Mouse (Mus musculus): ENCODE measurements around the gene Xcl1.

The Xcl1 gene

DNA sequence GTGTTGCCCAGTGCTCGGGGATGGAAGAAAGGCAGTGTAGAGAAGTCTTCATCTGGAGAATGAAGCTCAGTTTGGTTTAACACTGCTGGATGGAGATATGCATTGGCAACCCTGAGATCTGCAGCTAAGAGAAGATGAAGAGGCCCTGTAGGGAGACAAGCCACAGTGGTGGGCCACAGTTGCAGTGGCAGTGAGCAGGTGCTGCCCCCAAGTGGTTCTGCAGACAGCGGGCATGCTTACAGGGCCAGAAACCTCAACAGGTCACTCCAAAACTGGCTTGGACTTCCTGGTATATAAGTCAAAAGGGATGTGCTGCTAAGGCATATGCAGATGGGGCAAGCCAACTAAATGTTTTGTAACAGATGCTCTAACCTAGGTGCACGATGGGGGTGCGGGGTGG, 30.3 kb downstream of the Xcl1 start:
- DNase-seq (ENCODE audit: low read depth, low spot score), result peak; percentile 27

GRCm38 (mm10) chr1:164900696-164901095, 34.6 kb downstream of the Xcl1 start:
- DNase-seq (ENCODE audit: low read depth, low spot score), result no peak

- no peak for DNase-seq (ENCODE audit: low read depth, low spot score)
These were observed 35.1 kb downstream of the Xcl1 start for GRCm38 (mm10) chr1:164900226-164900625.

DNA sequence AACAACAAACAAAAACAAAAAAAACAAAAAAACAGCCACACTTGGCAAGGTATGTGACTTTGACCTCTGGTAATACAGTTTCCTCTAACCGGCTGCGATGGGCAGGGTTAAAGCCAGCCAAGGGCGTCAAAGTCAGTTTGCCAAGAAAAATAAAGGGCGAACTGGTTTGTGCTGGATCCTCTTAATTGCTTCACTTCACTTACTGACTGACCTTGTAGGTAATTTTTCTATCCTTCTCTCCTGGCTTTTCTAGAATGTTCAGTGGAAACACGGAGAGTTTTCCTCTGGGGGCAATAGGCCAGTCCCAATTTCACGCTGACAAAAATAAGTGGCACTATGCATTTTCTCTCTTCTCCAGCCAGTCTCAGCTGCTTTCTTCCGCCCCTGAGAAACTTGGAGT, 35.8 kb downstream of the Xcl1 start:
- DNase-seq (ENCODE audit: low read depth, low spot score), result no peak

DNA sequence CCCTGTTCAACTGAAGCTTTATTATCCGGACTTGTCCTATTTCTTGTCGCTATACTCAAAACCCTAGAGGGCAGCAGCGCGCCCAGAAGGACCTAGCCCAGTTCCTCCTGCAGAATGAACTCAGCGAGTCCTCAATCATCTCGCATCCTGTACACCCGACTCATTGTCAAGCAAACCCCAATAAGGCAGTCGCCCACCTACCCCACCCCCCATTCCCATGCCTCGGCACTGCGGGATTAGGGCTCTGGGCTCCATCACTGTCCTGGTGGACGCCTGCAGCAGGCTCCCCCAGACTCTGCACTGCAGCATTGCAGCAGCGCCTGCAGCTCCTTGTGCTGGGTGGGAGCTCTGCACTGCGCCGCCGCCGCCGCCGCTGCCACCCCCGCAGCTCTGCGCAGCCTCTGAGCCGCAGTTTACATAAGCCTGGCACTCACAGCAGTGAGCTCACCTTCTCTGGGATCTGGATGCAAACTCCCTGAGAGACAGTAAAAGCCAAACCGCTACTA, 36.4 kb downstream of the Xcl1 start:
- DNase-seq (ENCODE audit: low read depth, low spot score), result peak; percentile 68

GRCm38 (mm10) chr1:164897163-164897817, 38.0 kb downstream of the Xcl1 start:
- no peak for DNase-seq (ENCODE audit: low read depth, low spot score)

DNA sequence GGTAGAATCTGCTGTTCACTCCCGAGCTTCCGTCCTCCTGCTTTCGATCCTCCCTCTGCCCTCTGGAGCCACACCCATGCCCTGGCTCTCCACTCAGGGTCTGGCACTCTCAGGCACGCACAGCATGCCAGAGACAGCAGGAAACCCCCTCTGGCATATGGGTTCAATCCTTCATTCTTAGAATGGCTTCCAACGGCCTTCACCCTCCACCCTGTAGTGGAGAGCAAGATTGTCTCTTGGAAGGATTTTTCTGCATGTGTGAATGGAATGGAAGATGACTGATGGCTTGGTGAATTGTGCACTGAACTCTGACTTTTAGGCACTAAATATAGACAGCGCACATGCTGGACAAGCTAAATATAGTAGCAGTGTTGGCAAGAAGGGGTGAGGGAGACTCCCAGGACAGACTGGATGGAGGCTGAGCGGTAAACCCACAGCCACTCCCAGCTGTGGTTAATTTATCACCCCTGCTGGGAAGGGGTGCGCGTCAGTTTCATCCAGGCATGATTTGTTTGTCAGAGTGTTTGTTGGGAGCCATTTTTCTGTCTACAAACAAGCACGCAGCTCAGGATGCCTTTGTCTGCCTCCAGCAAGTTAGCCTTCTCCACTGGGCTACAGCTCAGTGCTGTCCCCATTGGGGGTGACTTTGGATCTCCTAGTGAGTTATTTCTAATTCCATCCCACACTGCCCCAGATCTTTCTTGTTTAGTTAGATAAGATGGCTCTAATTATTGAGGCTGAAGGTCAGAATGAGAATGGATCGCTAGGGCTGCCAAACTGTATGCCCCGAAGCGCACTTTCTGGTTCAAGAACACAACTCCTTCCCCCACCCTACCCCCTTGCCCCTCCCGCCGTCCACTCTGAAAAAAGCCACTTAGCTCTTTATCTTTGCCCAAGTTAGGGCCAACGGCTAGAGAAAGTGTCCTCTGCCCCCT, 38.8 kb downstream of the Xcl1 start:
- DNase-seq (ENCODE audit: low read depth, low spot score), result no peak

DNA sequence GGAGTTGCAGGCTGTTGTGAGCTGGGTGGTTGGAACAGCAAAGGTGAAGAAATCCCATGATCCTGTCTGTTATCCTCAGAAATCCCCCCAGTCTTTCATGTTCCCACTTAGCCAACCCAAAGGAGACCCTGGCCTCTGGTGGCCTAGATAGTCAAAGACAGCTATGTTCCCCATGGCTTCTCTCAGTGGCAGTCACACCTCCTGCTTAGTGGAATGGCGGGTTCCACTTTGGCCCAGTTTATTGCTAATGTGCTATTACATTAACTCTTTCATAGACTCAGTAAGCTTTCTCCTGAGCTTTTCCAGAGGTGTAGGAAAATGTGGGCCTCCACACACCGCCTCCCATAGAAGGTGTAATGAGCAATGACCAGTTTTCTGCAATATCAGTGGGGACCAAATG, 39.5 kb downstream of the Xcl1 start:
- no peak for DNase-seq (ENCODE audit: low read depth, low spot score)

- no peak for DNase-seq (ENCODE audit: low read depth, low spot score)
These were observed 45.0 kb downstream of the Xcl1 start for GRCm38 (mm10) chr1:164890366-164890765.

DNA sequence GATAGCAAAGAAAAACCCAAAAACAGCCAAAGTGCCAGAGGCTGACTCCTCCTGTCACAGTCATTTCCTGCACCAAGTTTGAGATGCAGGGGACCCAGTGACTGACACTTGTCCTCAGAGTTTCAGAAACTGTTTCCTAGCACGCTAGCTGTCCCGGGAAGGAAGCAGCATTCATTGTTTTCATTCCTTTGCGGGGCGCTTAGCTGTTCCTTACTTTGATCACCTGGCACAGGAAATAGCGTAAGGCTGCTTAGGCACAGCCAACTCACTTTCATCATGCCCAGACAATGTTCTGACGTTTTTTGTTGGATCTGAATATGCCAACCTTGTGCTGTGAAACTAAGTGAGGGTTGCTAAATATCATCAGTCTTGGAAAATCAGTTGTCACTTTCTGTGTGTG, 46.8 kb downstream of the Xcl1 start:
- DNase-seq (ENCODE audit: low read depth, low spot score), result no peak

DNA sequence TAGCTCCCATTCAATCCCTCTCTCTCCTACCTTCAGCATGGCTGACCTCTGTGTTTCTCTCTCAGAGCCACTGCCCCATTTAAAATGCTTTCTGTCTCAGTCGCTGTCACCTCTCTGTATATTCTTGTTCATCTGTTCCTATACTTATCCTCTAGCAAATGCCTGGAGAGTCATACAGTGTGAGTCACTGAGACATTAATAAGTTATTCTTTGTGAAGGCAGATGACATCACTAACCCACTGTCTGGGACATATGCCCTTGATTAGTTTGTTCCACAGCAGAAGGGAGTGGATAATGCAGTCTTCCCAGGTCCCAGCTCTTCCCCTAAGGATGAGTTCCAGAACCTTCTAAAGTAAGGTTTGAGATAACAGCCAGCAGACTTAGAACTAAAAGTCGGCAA, 47.6 kb downstream of the Xcl1 start:
- DNase-seq (ENCODE audit: low read depth, low spot score), result no peak

GRCm38 (mm10) chr1:164881891-164882290, 53.4 kb downstream of the Xcl1 start:
- no peak for DNase-seq (ENCODE audit: low read depth, low spot score)

Measured in forelimb bud, embryonic 11.5 days (tissue).